Mouse (Mus musculus): ENCODE measurements at regions not wholly inside any gene's neighbourhood (a gene's known extent, or its start where the extent isn't known, plus 50 kb on each side); places are given as distances from the start of the nearest gene placed in this dataset.
"Not testable (repeated sequence)": the region's sequence is repeated elsewhere in the genome, so short reads cannot be mapped to it uniquely, and the experiment has no call there.

- no peaks in the 10 kb centered on the region for H3K27me3 ChIP-seq (ENCODE audit: control insufficient read depth, insufficient read depth, low read length)
- H3K9me3 ChIP-seq (ENCODE audit: control insufficient read depth, low read depth, low read length) = no peaks in the 10 kb centered on the region
- H3K4me1 ChIP-seq (ENCODE audit: control insufficient read depth, insufficient read depth, low read length) = 0 out of 2 replicates have a peak, but pooled peaks cover 3% of the 10 kb centered on the region
- no peaks in the 10 kb centered on the region for H3K36me3 ChIP-seq (ENCODE audit: control insufficient read depth, insufficient read depth, low read length)
- 16% methylated on average over 4 of the region's 4 CpGs for WGBS
- H3K27ac ChIP-seq (ENCODE audit: low read length) = no peak overlapping the region
- H3K9ac ChIP-seq (replicated peaks; ENCODE audit: low read depth, low read length) = no peak overlapping the region
- no peak overlapping the region for H3K4me3 ChIP-seq (ENCODE audit: low read depth, low read length)
- no peak for ATAC-seq (ENCODE audit: insufficient number of reproducible peaks, insufficient read depth, low FRiP score, low read depth)
- H3K4me2 ChIP-seq (replicated peaks; ENCODE audit: low read depth, low read length) = no peak overlapping the region
Observed at GRCm38 (mm10) chr8:39954924-39955323, 720.0 kb upstream of the Adam24 start.

DNA sequence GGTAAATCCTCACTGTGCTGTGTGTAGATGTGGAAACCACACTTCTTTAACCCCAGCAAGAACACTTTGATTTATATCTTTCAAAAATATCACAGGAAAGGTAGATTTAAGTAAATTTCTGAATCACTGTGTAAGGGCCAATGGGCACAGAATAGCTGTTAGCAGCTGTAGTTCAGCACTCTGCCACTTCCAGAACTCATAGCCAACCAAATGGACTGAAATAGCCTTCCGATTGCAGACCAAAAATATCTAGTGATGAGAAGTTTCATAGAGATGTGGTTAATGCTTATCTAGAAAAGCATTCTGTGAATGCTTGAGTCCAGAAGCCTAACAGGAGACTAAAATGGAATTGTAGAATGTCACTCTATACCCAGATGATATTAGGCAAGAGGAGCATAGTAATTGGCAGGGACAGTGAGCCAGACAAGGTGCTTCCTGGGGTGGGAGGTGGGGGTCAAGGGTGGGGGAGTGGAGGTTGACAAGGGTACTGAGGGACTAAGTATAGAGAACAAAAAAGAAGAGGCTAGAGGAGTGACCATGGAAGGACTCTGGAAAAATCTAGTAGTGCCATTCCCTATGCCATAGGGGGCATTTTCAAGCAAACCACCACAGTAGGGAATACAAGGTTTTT is 669.6 kb upstream of the Adam24 start:
- Histone ChIP-seq H3K9me3 (ENCODE audit: control insufficient read depth, low read depth, low read length) (no peaks in the 10 kb centered on the region), H3K27ac (ENCODE audit: low read length) (no peak overlapping the region), H3K9ac (replicated peaks; ENCODE audit: low read depth, low read length) (no peak overlapping the region), H3K36me3 (ENCODE audit: control insufficient read depth, insufficient read depth, low read length) (no peaks in the 10 kb centered on the region), H3K27me3 (ENCODE audit: control insufficient read depth, insufficient read depth, low read length) (no peaks in the 10 kb centered on the region), H3K4me1 (ENCODE audit: control insufficient read depth, insufficient read depth, low read length) (no peaks in the 10 kb centered on the region), H3K4me2 (replicated peaks; ENCODE audit: low read depth, low read length) (no peak overlapping the region), H3K4me3 (ENCODE audit: low read depth, low read length) (no peak overlapping the region)
- ATAC-seq (ENCODE audit: insufficient number of reproducible peaks, insufficient read depth, low FRiP score, low read depth) = no peak
- 89% methylated on average over 1 of the region's 1 CpGs for WGBS

DNA sequence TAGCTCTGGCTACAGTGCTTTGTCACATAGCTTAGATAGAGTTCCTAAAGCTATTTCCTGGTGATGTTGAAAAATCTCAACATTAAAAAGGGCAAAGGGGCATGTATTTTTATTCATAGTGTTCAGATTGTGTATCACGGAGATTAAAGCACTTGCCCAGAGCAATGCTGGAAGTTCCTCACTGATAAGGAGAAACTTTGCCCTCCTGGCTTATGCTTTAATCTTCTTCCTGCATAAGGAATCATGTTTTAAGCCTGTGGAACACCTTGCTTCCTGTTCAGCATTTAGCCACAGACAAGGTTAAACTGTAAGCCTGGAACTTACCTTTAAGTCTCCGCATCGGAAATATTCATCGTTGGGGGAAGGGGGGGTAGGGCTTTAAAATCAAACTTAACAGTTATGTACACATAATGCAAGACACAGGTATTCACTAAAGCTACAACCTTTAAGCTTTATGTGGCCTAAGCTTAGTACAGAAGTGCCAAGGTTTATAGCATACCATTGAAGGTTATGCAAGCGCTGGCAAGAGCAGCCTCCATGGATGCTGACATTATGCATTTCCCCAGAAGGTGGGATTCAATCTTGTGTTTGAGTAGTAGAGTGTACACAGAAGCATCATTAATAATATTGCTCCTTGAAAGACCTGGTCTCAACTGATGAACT is 655.5 kb upstream of the Adam24 start:
- no peaks in the 10 kb centered on the region for H3K4me1 ChIP-seq (ENCODE audit: control insufficient read depth, insufficient read depth, low read length)
- no peak overlapping the region for H3K4me3 ChIP-seq (ENCODE audit: low read depth, low read length)
- H3K27me3 ChIP-seq (ENCODE audit: control insufficient read depth, insufficient read depth, low read length) = no peaks in the 10 kb centered on the region
- no peak for ATAC-seq (ENCODE audit: insufficient number of reproducible peaks, insufficient read depth, low FRiP score, low read depth)
- no peak overlapping the region for H3K27ac ChIP-seq (ENCODE audit: low read length)
- 74% methylated on average over 5 of the region's 5 CpGs for WGBS
- H3K9ac ChIP-seq (replicated peaks; ENCODE audit: low read depth, low read length) = no peak overlapping the region
- H3K9me3 ChIP-seq (ENCODE audit: control insufficient read depth, low read depth, low read length) = no peaks in the 10 kb centered on the region
- no peak overlapping the region for H3K4me2 ChIP-seq (replicated peaks; ENCODE audit: low read depth, low read length)
- no peaks in the 10 kb centered on the region for H3K36me3 ChIP-seq (ENCODE audit: control insufficient read depth, insufficient read depth, low read length)

- Histone ChIP-seq H3K9me3 (ENCODE audit: control insufficient read depth, low read depth, low read length) (no peaks in the 10 kb centered on the region), H3K36me3 (ENCODE audit: control insufficient read depth, insufficient read depth, low read length) (no peaks in the 10 kb centered on the region), H3K9ac (replicated peaks; ENCODE audit: low read depth, low read length) (no peak overlapping the region), H3K27me3 (ENCODE audit: control insufficient read depth, insufficient read depth, low read length) (no peaks in the 10 kb centered on the region), H3K4me3 (ENCODE audit: low read depth, low read length) (no peak overlapping the region), H3K27ac (ENCODE audit: low read length) (no peak overlapping the region), H3K4me2 (replicated peaks; ENCODE audit: low read depth, low read length) (no peak overlapping the region), H3K4me1 (ENCODE audit: control insufficient read depth, insufficient read depth, low read length) (no peaks in the 10 kb centered on the region)
- ATAC-seq (ENCODE audit: insufficient number of reproducible peaks, insufficient read depth, low FRiP score, low read depth) = no peak
Observed at GRCm38 (mm10) chr8:40064145-40064544, 610.7 kb upstream of the Adam24 start.

DNA sequence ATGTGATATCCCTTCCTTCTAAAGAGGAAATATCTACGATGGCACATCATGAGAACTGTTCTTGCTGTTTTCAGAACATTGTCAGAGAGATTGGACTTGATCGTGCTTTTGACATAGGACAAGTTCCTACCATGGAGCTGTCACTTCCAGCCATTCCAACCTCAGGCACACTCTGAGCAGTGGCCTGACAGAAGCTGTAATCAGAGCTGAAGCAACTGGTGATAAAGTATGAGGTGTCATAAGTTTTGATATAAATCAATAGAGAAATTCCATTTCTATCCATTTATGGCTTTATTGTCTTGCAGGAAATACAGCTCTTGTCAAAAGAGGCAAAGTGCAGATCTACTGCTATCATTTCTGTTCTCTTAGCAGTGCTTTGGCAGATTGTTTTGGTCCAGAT is 603.7 kb upstream of the Adam24 start:
- Histone ChIP-seq H3K4me1 (ENCODE audit: control insufficient read depth, insufficient read depth, low read length) (no peaks in the 10 kb centered on the region), H3K27ac (ENCODE audit: low read length) (no peak overlapping the region), H3K4me2 (replicated peaks; ENCODE audit: low read depth, low read length) (no peak overlapping the region), H3K36me3 (ENCODE audit: control insufficient read depth, insufficient read depth, low read length) (no peaks in the 10 kb centered on the region), H3K4me3 (ENCODE audit: low read depth, low read length) (no peak overlapping the region), H3K9me3 (ENCODE audit: control insufficient read depth, low read depth, low read length) (no peaks in the 10 kb centered on the region), H3K9ac (replicated peaks; ENCODE audit: low read depth, low read length) (no peak overlapping the region), H3K27me3 (ENCODE audit: control insufficient read depth, insufficient read depth, low read length) (no peaks in the 10 kb centered on the region)
- 88% methylated on average over 2 of the region's 2 CpGs for WGBS
- ATAC-seq (ENCODE audit: insufficient number of reproducible peaks, insufficient read depth, low FRiP score, low read depth) = no peak

DNA sequence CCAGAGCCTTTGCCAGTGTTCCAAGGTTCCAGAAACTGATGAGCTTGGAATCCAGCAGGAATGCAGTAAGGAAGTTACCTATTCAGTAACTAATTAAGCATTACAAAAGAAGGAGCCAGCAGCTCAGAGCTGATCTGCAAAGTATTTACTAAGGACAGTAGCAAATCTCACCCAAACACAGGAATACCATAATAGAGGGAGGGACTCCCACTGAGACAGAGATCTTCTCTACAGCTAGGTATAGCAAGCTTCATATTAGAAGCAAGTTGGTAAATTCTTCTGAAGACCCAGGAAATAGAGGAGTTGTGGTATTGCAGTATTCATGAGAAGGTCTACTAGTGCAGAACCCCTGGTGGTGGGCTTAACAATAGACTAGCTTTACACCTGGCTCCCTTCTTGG is 593.9 kb upstream of the Adam24 start:
- not testable (repeated sequence) for H3K9ac ChIP-seq (replicated peaks; ENCODE audit: low read depth, low read length); H3K4me3 ChIP-seq (ENCODE audit: low read depth, low read length); H3K27me3 ChIP-seq (ENCODE audit: control insufficient read depth, insufficient read depth, low read length); ATAC-seq (ENCODE audit: insufficient number of reproducible peaks, insufficient read depth, low FRiP score, low read depth); H3K27ac ChIP-seq (ENCODE audit: low read length); H3K9me3 ChIP-seq (ENCODE audit: control insufficient read depth, low read depth, low read length); H3K4me2 ChIP-seq (replicated peaks; ENCODE audit: low read depth, low read length); H3K4me1 ChIP-seq (ENCODE audit: control insufficient read depth, insufficient read depth, low read length); H3K36me3 ChIP-seq (ENCODE audit: control insufficient read depth, insufficient read depth, low read length)

DNA sequence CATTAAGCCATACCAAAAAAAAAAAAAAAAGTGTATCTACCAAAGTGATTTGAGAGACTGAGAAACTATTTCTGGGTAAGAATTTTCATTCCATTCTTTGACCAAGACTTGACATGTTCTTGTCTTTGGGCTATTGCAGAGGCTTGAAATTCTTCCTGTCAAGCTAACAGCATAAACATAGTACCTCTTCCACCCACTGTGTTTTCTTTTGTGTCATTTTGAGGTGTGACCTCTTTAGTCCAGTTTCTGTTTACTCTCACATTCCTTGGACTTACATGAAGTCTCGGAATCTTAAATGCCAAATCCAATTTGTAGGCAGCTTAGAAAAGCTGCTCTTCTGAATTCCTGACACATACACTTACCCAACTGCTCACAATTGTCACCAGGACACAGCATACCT is 590.7 kb upstream of the Adam24 start:
- H3K4me2 ChIP-seq (replicated peaks; ENCODE audit: low read depth, low read length) = no peak overlapping the region
- no peak for ATAC-seq (ENCODE audit: insufficient number of reproducible peaks, insufficient read depth, low FRiP score, low read depth)
- 18% methylated on average over 1 of the region's 1 CpGs for WGBS
- no peaks in the 10 kb centered on the region for H3K27me3 ChIP-seq (ENCODE audit: control insufficient read depth, insufficient read depth, low read length)
- H3K9me3 ChIP-seq (ENCODE audit: control insufficient read depth, low read depth, low read length) = no peaks in the 10 kb centered on the region
- no peaks in the 10 kb centered on the region for H3K36me3 ChIP-seq (ENCODE audit: control insufficient read depth, insufficient read depth, low read length)
- H3K4me3 ChIP-seq (ENCODE audit: low read depth, low read length) = no peak overlapping the region
- H3K9ac ChIP-seq (replicated peaks; ENCODE audit: low read depth, low read length) = no peak overlapping the region
- no peaks in the 10 kb centered on the region for H3K4me1 ChIP-seq (ENCODE audit: control insufficient read depth, insufficient read depth, low read length)
- no peak overlapping the region for H3K27ac ChIP-seq (ENCODE audit: low read length)

DNA sequence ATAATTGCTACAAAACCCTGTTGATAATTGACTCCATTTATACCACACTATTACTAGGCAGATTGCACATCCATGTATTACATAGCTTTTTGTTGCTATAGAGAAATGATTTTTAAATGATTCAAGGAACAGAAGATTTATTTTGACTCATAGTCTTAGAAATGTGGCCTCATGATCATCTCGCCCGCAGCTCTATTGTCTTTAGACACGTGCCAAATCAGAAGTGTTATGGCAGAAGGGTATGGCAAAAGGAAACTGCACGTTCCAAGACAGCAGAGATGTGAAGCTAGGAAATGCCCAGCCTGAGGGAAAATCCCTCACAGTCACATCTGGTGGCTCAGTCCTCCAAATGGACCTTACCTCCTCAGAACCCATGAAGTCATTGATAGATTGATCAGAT is 585.5 kb upstream of the Adam24 start:
- ATAC-seq (ENCODE audit: insufficient number of reproducible peaks, insufficient read depth, low FRiP score, low read depth) = no peak

DNA sequence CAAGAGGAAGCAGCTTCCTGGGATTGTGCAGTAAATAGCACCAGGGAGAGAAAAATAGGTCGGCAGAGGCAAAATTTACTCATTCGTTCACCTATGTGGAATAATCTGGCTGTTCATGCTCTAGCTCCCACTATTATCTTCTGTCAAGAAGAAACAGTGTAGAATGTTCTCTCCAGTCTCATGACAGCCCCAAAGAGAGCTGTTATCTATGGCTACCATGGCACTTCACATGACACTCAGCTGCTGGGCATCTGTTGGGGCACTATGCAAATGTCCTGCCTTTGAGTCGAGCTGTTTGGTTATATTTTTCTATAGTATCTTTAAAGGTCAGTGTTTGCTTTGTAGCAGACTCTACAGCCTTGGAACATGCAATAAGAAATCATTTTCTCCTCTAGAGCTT is 550.5 kb upstream of the Adam24 start:
- Histone ChIP-seq H3K9ac (replicated peaks; ENCODE audit: low read depth, low read length) (no peak overlapping the region), H3K36me3 (ENCODE audit: control insufficient read depth, insufficient read depth, low read length) (no peaks in the 10 kb centered on the region), H3K27me3 (ENCODE audit: control insufficient read depth, insufficient read depth, low read length) (no peaks in the 10 kb centered on the region), H3K4me3 (ENCODE audit: low read depth, low read length) (no peak overlapping the region), H3K4me2 (replicated peaks; ENCODE audit: low read depth, low read length) (no peak overlapping the region), H3K4me1 (ENCODE audit: control insufficient read depth, insufficient read depth, low read length) (no peaks in the 10 kb centered on the region), H3K27ac (ENCODE audit: low read length) (no peak overlapping the region), H3K9me3 (ENCODE audit: control insufficient read depth, low read depth, low read length) (no peaks in the 10 kb centered on the region)
- 82% methylated on average over 3 of the region's 3 CpGs for WGBS
- no peak for ATAC-seq (ENCODE audit: insufficient number of reproducible peaks, insufficient read depth, low FRiP score, low read depth)

More for the DNA sequence above, 585.5 kb upstream of the Adam24 start:
- H3K9ac ChIP-seq (replicated peaks; ENCODE audit: low read depth, low read length) = no peak overlapping the region
- H3K27ac ChIP-seq (ENCODE audit: low read length) = no peak overlapping the region
- WGBS = 88% methylated on average over 4 of the region's 4 CpGs
- H3K4me1 ChIP-seq (ENCODE audit: control insufficient read depth, insufficient read depth, low read length) = no peaks in the 10 kb centered on the region
- no peak overlapping the region for H3K4me2 ChIP-seq (replicated peaks; ENCODE audit: low read depth, low read length)
- H3K4me3 ChIP-seq (ENCODE audit: low read depth, low read length) = no peak overlapping the region
- no peaks in the 10 kb centered on the region for H3K36me3 ChIP-seq (ENCODE audit: control insufficient read depth, insufficient read depth, low read length)
- H3K27me3 ChIP-seq (ENCODE audit: control insufficient read depth, insufficient read depth, low read length) = no peaks in the 10 kb centered on the region
- no peaks in the 10 kb centered on the region for H3K9me3 ChIP-seq (ENCODE audit: control insufficient read depth, low read depth, low read length)
